Mouse (Mus musculus) myocyte (in vitro differentiated cells): ENCODE measurements around the gene Bcl7b.

Experiments used
- POLR2A ChIP-seq: IDR thresholded peaks from one replicate; pipeline ENCODE4 v1.6.1; 2011; ENCODE audit warnings: low read depth, mild to moderate bottlenecking, control low read depth, moderate library complexity; ENCODE audit not compliant: insufficient read length
- SRF ChIP-seq: IDR thresholded peaks from one replicate; pipeline ENCODE4 v1.6.1; 2011; ENCODE audit warnings: low read depth; ENCODE audit not compliant: control insufficient read depth, insufficient read length
- TCF12 ChIP-seq: IDR thresholded peaks from one replicate; pipeline ENCODE4 v1.6.1; 2011; ENCODE audit warnings: mild to moderate bottlenecking, control low read depth; ENCODE audit not compliant: poor library complexity, insufficient read depth, severe bottlenecking
- TCF3 ChIP-seq: IDR thresholded peaks from one replicate; pipeline ENCODE4 v1.6.1; 2011; ENCODE audit warnings: low read depth, control low read depth; ENCODE audit not compliant: insufficient read length
- USF1 ChIP-seq: IDR thresholded peaks from one replicate; pipeline ENCODE4 v1.6.1; 2011; ENCODE audit warnings: low read depth, mild to moderate bottlenecking, control low read depth, moderate library complexity

GRCm38 (mm10) chr5:135171688-135172220, 3.7 kb downstream of the Bcl7b start:
- TF ChIP-seq TCF3 (no peak), POLR2A (no peak), TCF12 (no peak), USF1 (no peak), SRF (no peak)
